Mouse (Mus musculus): ENCODE data around the gene Sacs. TPM values are rescaled to one million over a fixed set of nuclear protein-coding genes. Genes with fewer than 3 reads are reported as not detected.
A peak's percentile ranks its signal among the peaks of the same experiment; 100 is the strongest.

The Sacs gene
- polyA plus RNA-seq, 1 experiment from 2014 or later = 5.7 TPM

DNA sequence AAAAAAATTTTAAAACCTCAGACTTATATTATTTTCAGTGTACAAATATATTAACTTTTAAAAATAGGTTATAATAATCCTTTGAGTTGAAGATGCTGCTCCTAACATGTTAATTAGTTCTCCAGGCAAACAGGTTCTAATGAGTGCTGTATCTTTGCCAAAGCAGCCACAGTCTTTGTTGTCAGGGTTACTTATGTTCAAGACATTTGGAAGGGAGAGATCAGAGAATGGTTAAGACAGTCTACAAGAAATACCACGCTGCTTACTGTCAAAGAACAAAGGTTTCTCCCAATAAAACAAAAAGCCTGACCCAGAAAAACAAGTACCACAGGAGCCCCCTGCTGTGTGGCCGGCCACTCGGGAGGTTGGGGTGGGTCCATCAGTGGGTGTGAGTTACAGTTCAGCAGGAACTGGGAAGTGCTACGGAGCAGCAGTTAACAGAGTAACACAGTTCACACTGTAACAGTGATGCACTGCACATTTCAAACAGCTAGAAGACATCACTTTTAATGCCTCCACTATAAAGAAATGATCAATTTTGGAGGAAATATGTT is 98.9 kb downstream of the Sacs start:
- H3K27me3 ChIP-seq = no peaks in the 10 kb centered on the region
- ChIA-PET POLR2A (interaction anchor here (0.7 kb wide), 1 partner anchor 248 kb away, joined by 4 read pairs; no protein-coding TSS in a partner anchor), CTCF (interaction anchor here (1.4 kb wide), 1 partner anchor 12 kb away, joined by 3 read pairs; no protein-coding TSS in a partner anchor)
- TF ChIP-seq CTCF (IDR thresholded peaks at IDR 0.05) = no peak
- ATAC-seq (no peak), DNase-seq (ENCODE audit: low read depth, low spot score) (no peak)
- in situ Hi-C loops (cut with MboI; ENCODE audit: low pct_unique_long_range_greater_than_20kb) = no loop called here

- POLR2A ChIA-PET = no interaction called here
- in situ Hi-C loops (cut with MboI; ENCODE audit: low pct_unique_long_range_greater_than_20kb) = no loop called here
- no peaks in the 10 kb centered on the region for H3K27me3 ChIP-seq
- peak; percentile 51 for ATAC-seq
- peak; percentile 20 for DNase-seq (ENCODE audit: low read depth, low spot score)
- CTCF ChIA-PET = no interaction called here
- TF ChIP-seq CTCF (IDR thresholded peaks at IDR 0.05) = no peak
These were observed 100.5 kb downstream of the Sacs start for GRCm38 (mm10) chr14:61238751-61239150.

GRCm38 (mm10) chr14:61242611-61243010 is 104.4 kb downstream of the Sacs start:
- DNase-seq (ENCODE audit: low read depth, low spot score) (no peak), ATAC-seq (no peak)
- H3K27me3 ChIP-seq = no peaks in the 10 kb centered on the region
- ChIA-PET CTCF (interaction anchor here (0.7 to 2.9 kb wide), 7 partner anchors 16 to 60 kb away, joined by 3 to 28 read pairs (median 3); no protein-coding TSS in a partner anchor), POLR2A (no interaction called here)
- in situ Hi-C loops (cut with MboI; ENCODE audit: low pct_unique_long_range_greater_than_20kb) = no loop called here
- no peak for TF ChIP-seq CTCF (IDR thresholded peaks at IDR 0.05)

DNA sequence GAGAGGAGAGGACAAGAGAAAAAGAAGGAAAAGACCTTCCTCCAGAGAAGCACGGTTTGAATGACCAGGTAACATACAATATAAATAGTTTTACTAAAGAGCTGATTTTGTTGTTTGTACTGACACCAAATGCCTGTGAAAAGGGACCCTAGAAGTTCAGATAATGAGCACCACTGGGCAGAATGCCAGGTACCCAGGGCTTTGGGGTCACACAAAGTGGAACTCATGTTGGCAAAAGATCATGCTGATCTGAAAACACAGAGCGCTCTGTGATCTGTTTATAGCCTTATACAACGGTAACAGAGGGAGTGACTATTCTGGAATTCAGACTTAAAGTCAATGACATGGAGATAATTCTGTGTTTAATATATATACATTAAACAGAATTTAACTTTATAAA is 108.2 kb downstream of the Sacs start:
- in situ Hi-C loops (cut with MboI; ENCODE audit: low pct_unique_long_range_greater_than_20kb) = no loop called here
- POLR2A ChIA-PET = interaction anchor here (0.6 kb wide), 1 partner anchor 30 kb away, joined by 3 read pairs; no protein-coding TSS in a partner anchor
- ATAC-seq = no peak
- CTCF ChIA-PET = interaction anchor here (2.2 kb wide), 1 partner anchor 48 kb away, joined by 10 read pairs; no protein-coding TSS in a partner anchor
- H3K27me3 ChIP-seq = peaks cover 6% of the 10 kb centered on the region
- no peak for DNase-seq (ENCODE audit: low read depth, low spot score)
- no peak for TF ChIP-seq CTCF (IDR thresholded peaks at IDR 0.05)

GRCm38 (mm10) chr14:61252596-61253388 is 114.5 kb downstream of the Sacs start:
- in situ Hi-C loops (cut with MboI; ENCODE audit: low pct_unique_long_range_greater_than_20kb) = no loop called here
- ChIA-PET POLR2A (no interaction called here), CTCF (no interaction called here)
- peaks cover 6% of the 10 kb centered on the region for H3K27me3 ChIP-seq
- TF ChIP-seq CTCF (IDR thresholded peaks at IDR 0.05) = no peak
- no peak for DNase-seq (ENCODE audit: low read depth, low spot score)
- no peak for ATAC-seq

GRCm38 (mm10) chr14:61258352-61258751 is 120.1 kb downstream of the Sacs start, which contains the start of gene Sgcg:
Sgcg (minus strand) TSS chr14:61258490.
- in situ Hi-C loops (cut with MboI; ENCODE audit: low pct_unique_long_range_greater_than_20kb) = no loop called here
- H3K27me3 ChIP-seq = no peaks in the 10 kb centered on the region
- CTCF ChIA-PET = interaction anchor here (1.2 to 1.4 kb wide), 2 partner anchors 10 to 36 kb away, joined by 4 to 5 read pairs; no protein-coding TSS in a partner anchor
- ATAC-seq (no peak), DNase-seq (ENCODE audit: low read depth, low spot score) (no peak)
- no peak for TF ChIP-seq CTCF (IDR thresholded peaks at IDR 0.05)
- POLR2A ChIA-PET = no interaction called here

DNA sequence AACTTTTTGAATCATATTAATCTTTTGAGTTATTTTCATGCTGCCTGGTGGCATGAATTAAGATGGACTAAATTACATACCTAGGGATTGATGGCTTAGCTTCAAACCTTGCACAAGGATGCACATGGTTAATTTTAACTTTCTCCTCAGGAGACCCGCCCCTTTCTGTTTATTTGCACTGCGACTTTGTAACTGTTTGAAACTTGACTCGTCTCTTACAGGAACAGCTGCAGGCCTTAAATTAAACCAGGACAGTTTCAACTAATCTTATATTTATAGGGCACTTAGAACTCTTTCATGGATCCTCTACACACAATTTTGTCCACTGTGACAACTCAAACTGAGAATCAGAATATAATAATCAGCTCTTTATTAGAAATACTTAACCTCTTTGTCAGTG is 120.8 kb downstream of the Sacs start:
- DNase-seq (ENCODE audit: low read depth, low spot score) (no peak), ATAC-seq (no peak)
- ChIA-PET POLR2A (no interaction called here), CTCF (interaction anchor here (1.2 to 1.4 kb wide), 2 partner anchors 10 to 35 kb away, joined by 4 to 5 read pairs; no protein-coding TSS in a partner anchor)
- in situ Hi-C loops (cut with MboI; ENCODE audit: low pct_unique_long_range_greater_than_20kb) = no loop called here
- TF ChIP-seq CTCF (IDR thresholded peaks at IDR 0.05) = no peak
- H3K27me3 ChIP-seq = no peaks in the 10 kb centered on the region

DNA sequence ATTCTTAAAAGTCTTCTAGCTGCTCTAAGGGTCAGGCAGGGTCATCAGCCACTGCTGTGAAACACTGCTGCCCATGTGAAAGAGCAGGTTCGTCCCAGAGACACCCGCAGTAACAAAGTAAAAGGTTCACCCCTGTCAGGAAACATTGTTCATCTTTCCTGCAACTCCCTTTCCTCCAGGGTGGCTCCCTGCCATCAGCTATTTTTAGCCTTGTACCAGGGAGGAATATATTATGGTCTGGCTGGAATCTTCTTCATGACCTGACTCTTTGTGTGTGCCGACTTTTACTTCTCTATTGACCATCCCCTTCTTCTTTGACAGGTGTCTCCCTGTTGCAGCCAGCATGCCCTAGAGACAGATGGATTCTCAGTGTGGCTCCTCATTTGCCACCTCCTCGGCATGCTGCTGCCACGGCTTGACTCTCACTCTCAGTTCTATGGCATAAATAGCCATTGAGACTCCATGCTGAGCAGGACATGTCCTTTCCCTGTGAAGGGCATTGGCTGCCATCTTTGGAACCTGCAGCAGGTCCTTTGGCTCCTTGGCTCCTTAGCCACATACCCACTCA is 129.7 kb downstream of the Sacs start:
- no peak for DNase-seq (ENCODE audit: low read depth, low spot score)
- in situ Hi-C loops (cut with MboI; ENCODE audit: low pct_unique_long_range_greater_than_20kb) = no loop called here
- ChIA-PET POLR2A (no interaction called here), CTCF (interaction anchor here (2.0 kb wide), 1 partner anchor 9 kb away, joined by 4 read pairs; no protein-coding TSS in a partner anchor)
- TF ChIP-seq CTCF (IDR thresholded peaks at IDR 0.05) = no peak
- H3K27me3 ChIP-seq = peaks cover 6% of the 10 kb centered on the region
- no peak for ATAC-seq

DNA sequence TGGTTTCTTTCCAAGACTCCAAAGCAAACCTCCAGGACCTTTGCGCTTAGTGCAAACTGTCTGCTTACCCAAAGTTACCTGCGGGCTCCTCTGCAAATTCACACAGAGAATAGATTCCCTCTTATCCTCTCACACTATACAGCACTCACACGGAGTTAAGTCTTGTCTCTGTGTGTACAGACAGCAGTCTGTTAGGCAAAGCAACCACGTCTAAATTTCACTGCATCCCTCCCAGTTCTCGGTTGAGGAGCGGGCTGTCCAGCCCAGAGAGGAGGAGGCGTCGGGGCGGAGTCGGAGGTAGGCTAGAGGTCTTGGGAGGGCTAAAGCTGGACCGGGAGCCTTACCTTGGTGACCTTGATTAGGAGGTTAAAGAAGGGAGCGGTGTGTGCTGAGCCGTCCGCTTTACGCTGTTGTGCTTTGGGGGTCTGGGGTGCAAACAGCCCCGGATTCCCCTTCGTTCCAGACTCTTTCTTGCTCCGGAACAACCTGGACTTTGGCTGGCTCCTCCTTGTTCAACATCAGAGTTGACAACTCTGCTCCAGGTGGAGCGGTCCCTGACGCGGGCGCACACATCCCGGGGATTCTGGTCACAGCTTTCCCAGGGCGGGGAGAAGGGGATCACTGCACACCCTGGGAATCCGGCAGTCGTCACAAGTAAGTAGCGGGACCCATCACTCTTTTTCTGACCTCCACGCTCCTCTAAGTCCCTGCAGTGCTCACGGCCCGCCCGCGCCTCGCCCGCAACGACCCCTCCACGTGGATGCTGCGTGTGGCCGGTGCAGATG is 136.3 kb downstream of the Sacs start:
- no peaks in the 10 kb centered on the region for H3K27me3 ChIP-seq
- POLR2A ChIA-PET = no interaction called here
- CTCF ChIA-PET = interaction anchor here (2.0 kb wide), 1 partner anchor 20 kb away, joined by 15 read pairs; no protein-coding TSS in a partner anchor
- TF ChIP-seq CTCF (IDR thresholded peaks at IDR 0.05) = no peak
- ATAC-seq = no peak
- DNase-seq (ENCODE audit: low read depth, low spot score) = no peak
- in situ Hi-C loops (cut with MboI; ENCODE audit: low pct_unique_long_range_greater_than_20kb) = no loop called here

GRCm38 (mm10) chr14:61277285-61277684 is 139.0 kb downstream of the Sacs start:
- no peaks in the 10 kb centered on the region for H3K27me3 ChIP-seq
- DNase-seq (ENCODE audit: low read depth, low spot score) = no peak
- no peak for ATAC-seq
- ChIA-PET CTCF (interaction anchor here (1.0 to 1.4 kb wide), 5 partner anchors 10 to 35 kb away, joined by 3 to 5 read pairs (median 3); no protein-coding TSS in a partner anchor), POLR2A (no interaction called here)
- in situ Hi-C loops (cut with MboI; ENCODE audit: low pct_unique_long_range_greater_than_20kb) = no loop called here
- peak; percentile 59 for TF ChIP-seq CTCF (IDR thresholded peaks at IDR 0.05)

Measured in Patski (cell line).